Mouse (Mus musculus) ES-Bruce4 (cell line): Measurements from ENCODE around the gene Cdpf1. TPM values are rescaled to one million over a fixed set of nuclear protein-coding genes. Genes with fewer than 3 reads are reported as not detected.

Experiments
- H3K27ac ChIP-seq: 2 replicates; pipeline ENCODE4 v1.5.1; 2012; ENCODE audit warnings: low read length, inconsistent platforms; ENCODE audit not compliant: insufficient read depth
- H3K27me3 ChIP-seq: 2 replicates; pipeline ENCODE4 v1.6.1; 2012; ENCODE audit warnings: mild to moderate bottlenecking, low read length, inconsistent platforms; ENCODE audit not compliant: control insufficient read depth, poor library complexity, insufficient read depth, severe bottlenecking
- H3K36me3 ChIP-seq: 2 replicates; pipeline ENCODE4 v1.6.1; 2012; ENCODE audit warnings: inconsistent platforms, mild to moderate bottlenecking, low read length, moderate library complexity; ENCODE audit not compliant: control insufficient read depth, poor library complexity, insufficient read depth, severe bottlenecking
- H3K4me1 ChIP-seq: one replicate; pipeline ENCODE4 v1.8.1; 2011; ENCODE audit warnings: low read length; ENCODE audit not compliant: control insufficient read depth, insufficient read depth
- H3K4me3 ChIP-seq: 2 replicates; pipeline ENCODE4 v1.5.1; 2011; ENCODE audit warnings: low read depth, mild to moderate bottlenecking, low read length
- H3K9ac ChIP-seq: 2 replicates; pipeline ENCODE4 v1.6.1; 2012; ENCODE audit warnings: low read depth, mild to moderate bottlenecking, inconsistent platforms; ENCODE audit not compliant: poor library complexity, severe bottlenecking
- H3K9me3 ChIP-seq: replicated peaks from 2 replicates; pipeline ENCODE4 v1.6.1; 2012; ENCODE audit warnings: mild to moderate bottlenecking, low read length, inconsistent platforms; ENCODE audit not compliant: control insufficient read depth, poor library complexity, insufficient read depth, severe bottlenecking
- CTCF ChIP-seq: IDR thresholded peaks from one replicate; pipeline ENCODE4 v1.8.1; 2011; ENCODE audit warnings: low read depth, low read length
- EP300 ChIP-seq: IDR thresholded peaks from 2 replicates; pipeline ENCODE4 v1.6.1; 2011; ENCODE audit warnings: low read depth, low read length; ENCODE audit not compliant: insufficient read depth
- POLR2A ChIP-seq: IDR thresholded peaks from one replicate; pipeline ENCODE4 v1.8.1; 2011; ENCODE audit warnings: low read length; ENCODE audit not compliant: insufficient read depth
- polyA plus RNA-seq: library from polyadenylated mRNA; stranded (reverse); fragments of >200 nt; gene quantifications from 2 replicates; pipeline ENCODE4 v1.2.4, GENCODE M21; 2011; ENCODE audit warnings: low read depth; ENCODE audit not compliant: missing spikeins, insufficient read depth, insufficient read length

Gene Cdpf1
- polyA plus RNA-seq, 1 experiment: 18.1 TPM

- no peaks in the 10 kb centered on the region for H3K36me3 ChIP-seq
- H3K4me1 ChIP-seq: no peaks in the 10 kb centered on the region
- no peaks in the 10 kb centered on the region for H3K27me3 ChIP-seq
- no peaks in the 10 kb centered on the region for H3K9me3 ChIP-seq
- H3K27ac ChIP-seq: no peak overlapping the region
- H3K9ac ChIP-seq: no peak overlapping the region
- no peak overlapping the region for H3K4me3 ChIP-seq
- TF ChIP-seq POLR2A (no peak), CTCF (no peak), EP300 (no peak)
These were observed 4.6 kb downstream of the Cdpf1 start for GRCm38 (mm10) chr15:85806886-85807285.

GRCm38 (mm10) chr15:85802931-85803330 lies 8.6 kb downstream of the Cdpf1 start:
- Histone ChIP-seq H3K27me3 (no peaks in the 10 kb centered on the region), H3K27ac (no peak overlapping the region), H3K36me3 (no peaks in the 10 kb centered on the region), H3K9ac (no peak overlapping the region), H3K9me3 (no peaks in the 10 kb centered on the region), H3K4me3 (no peak overlapping the region), H3K4me1 (no peaks in the 10 kb centered on the region)
- TF ChIP-seq CTCF (no peak), EP300 (no peak), POLR2A (no peak)

- no peak overlapping the region for H3K27ac ChIP-seq
- no peaks in the 10 kb centered on the region for H3K36me3 ChIP-seq
- TF ChIP-seq CTCF (no peak), POLR2A (no peak), EP300 (no peak)
- no peaks in the 10 kb centered on the region for H3K4me1 ChIP-seq
- no peaks in the 10 kb centered on the region for H3K27me3 ChIP-seq
- H3K4me3 ChIP-seq: no peak overlapping the region
- H3K9ac ChIP-seq: no peak overlapping the region
- no peaks in the 10 kb centered on the region for H3K9me3 ChIP-seq
These were observed 12.8 kb downstream of the Cdpf1 start for GRCm38 (mm10) chr15:85798676-85799075.

GRCm38 (mm10) chr15:85795516-85795915 lies 16.0 kb downstream of the Cdpf1 start:
- TF ChIP-seq POLR2A (no peak), EP300 (no peak), CTCF (no peak)
- Histone ChIP-seq H3K36me3 (no peaks in the 10 kb centered on the region), H3K27me3 (no peaks in the 10 kb centered on the region), H3K4me3 (no peak overlapping the region), H3K9me3 (no peaks in the 10 kb centered on the region), H3K27ac (no peak overlapping the region), H3K9ac (no peak overlapping the region), H3K4me1 (no peaks in the 10 kb centered on the region)

GRCm38 (mm10) chr15:85792819-85793218 lies 18.7 kb downstream of the Cdpf1 start:
- no peak overlapping the region for H3K27ac ChIP-seq
- TF ChIP-seq POLR2A (no peak), CTCF (no peak), EP300 (no peak)
- no peaks in the 10 kb centered on the region for H3K9me3 ChIP-seq
- H3K27me3 ChIP-seq: no peaks in the 10 kb centered on the region
- no peak overlapping the region for H3K9ac ChIP-seq
- no peak overlapping the region for H3K4me3 ChIP-seq
- H3K4me1 ChIP-seq: no peaks in the 10 kb centered on the region
- H3K36me3 ChIP-seq: no peaks in the 10 kb centered on the region

- Histone ChIP-seq H3K4me3 (no peak overlapping the region), H3K27ac (no peak overlapping the region), H3K9ac (no peak overlapping the region), H3K36me3 (no peaks in the 10 kb centered on the region), H3K9me3 (no peaks in the 10 kb centered on the region), H3K27me3 (no peaks in the 10 kb centered on the region), H3K4me1 (no peaks in the 10 kb centered on the region)
- TF ChIP-seq CTCF (no peak), EP300 (no peak), POLR2A (no peak)
These were observed 20.0 kb downstream of the Cdpf1 start for GRCm38 (mm10) chr15:85791449-85791848.
